Mouse (Mus musculus): ENCODE data around the gene Fras1. TPM values are rescaled to one million over a fixed set of nuclear protein-coding genes. Genes with fewer than 3 reads are reported as not detected.

The Fras1 gene
- polyA plus RNA-seq, 1 experiment: 6.9 TPM

- no peak overlapping the region for H3K9ac ChIP-seq (ENCODE audit: low read depth, poor library complexity, severe bottlenecking)
- H3K27me3 ChIP-seq (ENCODE audit: control insufficient read depth, insufficient read depth, low read length, poor library complexity, severe bottlenecking): no peaks in the 10 kb centered on the region
- no peak overlapping the region for H3K4me3 ChIP-seq (ENCODE audit: low read depth, low read length)
- no peaks in the 10 kb centered on the region for H3K36me3 ChIP-seq (ENCODE audit: control insufficient read depth, insufficient read depth, low read length, poor library complexity, severe bottlenecking)
- peak; percentile 80 for TF ChIP-seq CTCF (IDR thresholded peaks at IDR 0.05; ENCODE audit: low read depth, low read length)
- TF ChIP-seq EP300 (IDR thresholded peaks at IDR 0.05; ENCODE audit: insufficient read depth, low read depth, low read length): no peak
- H3K9me3 ChIP-seq (replicated peaks; ENCODE audit: control insufficient read depth, insufficient read depth, low read length, poor library complexity, severe bottlenecking): no peaks in the 10 kb centered on the region
- H3K4me1 ChIP-seq (ENCODE audit: control insufficient read depth, insufficient read depth, low read length): no peaks in the 10 kb centered on the region
- H3K27ac ChIP-seq (ENCODE audit: insufficient read depth, low read length): no peak overlapping the region
Measured at GRCm38 (mm10) chr5:96351963-96352362, 21.8 kb upstream of the Fras1 start.

GRCm38 (mm10) chr5:96363950-96364349 lies 9.8 kb upstream of the Fras1 start:
- no peaks in the 10 kb centered on the region for H3K4me1 ChIP-seq (ENCODE audit: control insufficient read depth, insufficient read depth, low read length)
- H3K4me3 ChIP-seq (ENCODE audit: low read depth, low read length): no peak overlapping the region
- no peak overlapping the region for H3K9ac ChIP-seq (ENCODE audit: low read depth, poor library complexity, severe bottlenecking)
- no peaks in the 10 kb centered on the region for H3K36me3 ChIP-seq (ENCODE audit: control insufficient read depth, insufficient read depth, low read length, poor library complexity, severe bottlenecking)
- TF ChIP-seq POLR2A (IDR thresholded peaks at IDR 0.05; ENCODE audit: insufficient read depth, low read length) (no peak), EP300 (IDR thresholded peaks at IDR 0.05; ENCODE audit: insufficient read depth, low read depth, low read length) (no peak), CTCF (IDR thresholded peaks at IDR 0.05; ENCODE audit: low read depth, low read length) (no peak)
- H3K27ac ChIP-seq (ENCODE audit: insufficient read depth, low read length): no peak overlapping the region
- H3K9me3 ChIP-seq (replicated peaks; ENCODE audit: control insufficient read depth, insufficient read depth, low read length, poor library complexity, severe bottlenecking): no peaks in the 10 kb centered on the region
- H3K27me3 ChIP-seq (ENCODE audit: control insufficient read depth, insufficient read depth, low read length, poor library complexity, severe bottlenecking): no peaks in the 10 kb centered on the region; the same call in none of the 2 replicates

GRCm38 (mm10) chr5:96365590-96365989 lies 8.2 kb upstream of the Fras1 start:
- Histone ChIP-seq H3K9me3 (replicated peaks; ENCODE audit: control insufficient read depth, insufficient read depth, low read length, poor library complexity, severe bottlenecking) (no peaks in the 10 kb centered on the region), H3K9ac (ENCODE audit: low read depth, poor library complexity, severe bottlenecking) (no peak overlapping the region), H3K4me1 (ENCODE audit: control insufficient read depth, insufficient read depth, low read length) (no peaks in the 10 kb centered on the region), H3K36me3 (ENCODE audit: control insufficient read depth, insufficient read depth, low read length, poor library complexity, severe bottlenecking) (no peaks in the 10 kb centered on the region), H3K27ac (ENCODE audit: insufficient read depth, low read length) (no peak overlapping the region), H3K4me3 (ENCODE audit: low read depth, low read length) (no peak overlapping the region), H3K27me3 (ENCODE audit: control insufficient read depth, insufficient read depth, low read length, poor library complexity, severe bottlenecking) (no peaks in the 10 kb centered on the region; the same call in none of the 2 replicates)
- TF ChIP-seq CTCF (IDR thresholded peaks at IDR 0.05; ENCODE audit: low read depth, low read length): no peak
- TF ChIP-seq EP300 (IDR thresholded peaks at IDR 0.05; ENCODE audit: insufficient read depth, low read depth, low read length): no peak
- no peak for TF ChIP-seq POLR2A (IDR thresholded peaks at IDR 0.05; ENCODE audit: insufficient read depth, low read length)

DNA sequence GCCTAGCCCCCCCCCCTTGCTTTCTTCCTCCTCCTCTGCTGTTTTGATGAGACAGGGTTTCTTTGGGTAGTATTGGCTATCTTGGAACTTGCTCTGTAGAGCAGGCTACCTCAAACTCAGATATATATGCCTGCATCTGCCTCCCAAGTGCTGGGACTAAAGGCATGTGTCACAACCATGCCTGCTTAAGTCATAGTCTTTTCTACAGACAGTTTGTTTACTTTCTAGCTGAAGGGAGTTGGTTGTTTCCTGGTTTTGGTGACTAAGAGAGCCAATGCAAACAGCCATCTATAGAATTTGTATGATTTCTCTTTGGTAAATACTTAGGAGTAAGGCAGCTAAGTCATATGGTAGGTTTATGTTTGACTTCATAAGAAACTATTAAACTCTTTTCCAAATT lies 6.5 kb upstream of the Fras1 start:
- Histone ChIP-seq H3K36me3 (ENCODE audit: control insufficient read depth, insufficient read depth, low read length, poor library complexity, severe bottlenecking) (no peaks in the 10 kb centered on the region), H3K4me3 (ENCODE audit: low read depth, low read length) (no peak overlapping the region), H3K9me3 (replicated peaks; ENCODE audit: control insufficient read depth, insufficient read depth, low read length, poor library complexity, severe bottlenecking) (no peaks in the 10 kb centered on the region), H3K4me1 (ENCODE audit: control insufficient read depth, insufficient read depth, low read length) (no peaks in the 10 kb centered on the region), H3K27me3 (ENCODE audit: control insufficient read depth, insufficient read depth, low read length, poor library complexity, severe bottlenecking) (no peaks in the 10 kb centered on the region; the same call in none of the 2 replicates), H3K27ac (ENCODE audit: insufficient read depth, low read length) (no peak overlapping the region), H3K9ac (ENCODE audit: low read depth, poor library complexity, severe bottlenecking) (no peak overlapping the region)
- TF ChIP-seq POLR2A (IDR thresholded peaks at IDR 0.05; ENCODE audit: insufficient read depth, low read length) (no peak), EP300 (IDR thresholded peaks at IDR 0.05; ENCODE audit: insufficient read depth, low read depth, low read length) (no peak), CTCF (IDR thresholded peaks at IDR 0.05; ENCODE audit: low read depth, low read length) (no peak)

- Histone ChIP-seq H3K4me1 (ENCODE audit: control insufficient read depth, insufficient read depth, low read length) (peaks cover 3% of the 10 kb centered on the region), H3K4me3 (ENCODE audit: low read depth, low read length) (peak overlapping the region; percentile 50; the same call in 1 of the 2 replicates), H3K27ac (ENCODE audit: insufficient read depth, low read length) (no peak overlapping the region), H3K9me3 (replicated peaks; ENCODE audit: control insufficient read depth, insufficient read depth, low read length, poor library complexity, severe bottlenecking) (no peaks in the 10 kb centered on the region), H3K36me3 (ENCODE audit: control insufficient read depth, insufficient read depth, low read length, poor library complexity, severe bottlenecking) (no peaks in the 10 kb centered on the region), H3K27me3 (ENCODE audit: control insufficient read depth, insufficient read depth, low read length, poor library complexity, severe bottlenecking) (peaks cover 5% of the 10 kb centered on the region), H3K9ac (ENCODE audit: low read depth, poor library complexity, severe bottlenecking) (no peak overlapping the region)
- TF ChIP-seq CTCF (IDR thresholded peaks at IDR 0.05; ENCODE audit: low read depth, low read length) (no peak), EP300 (IDR thresholded peaks at IDR 0.05; ENCODE audit: insufficient read depth, low read depth, low read length) (no peak), POLR2A (IDR thresholded peaks at IDR 0.05; ENCODE audit: insufficient read depth, low read length) (no peak)
Measured at GRCm38 (mm10) chr5:96373106-96373505, 649 bp upstream of the Fras1 start.

GRCm38 (mm10) chr5:96373986-96374901 lies 489 bp downstream of the Fras1 start:
- TF ChIP-seq EP300 (IDR thresholded peaks at IDR 0.05; ENCODE audit: insufficient read depth, low read depth, low read length) (no peak), CTCF (IDR thresholded peaks at IDR 0.05; ENCODE audit: low read depth, low read length) (no peak)
- peaks cover 5% of the 10 kb centered on the region for H3K27me3 ChIP-seq (ENCODE audit: control insufficient read depth, insufficient read depth, low read length, poor library complexity, severe bottlenecking)
- H3K9me3 ChIP-seq (replicated peaks; ENCODE audit: control insufficient read depth, insufficient read depth, low read length, poor library complexity, severe bottlenecking): no peaks in the 10 kb centered on the region
- H3K36me3 ChIP-seq (ENCODE audit: control insufficient read depth, insufficient read depth, low read length, poor library complexity, severe bottlenecking): no peaks in the 10 kb centered on the region
- no peak overlapping the region for H3K27ac ChIP-seq (ENCODE audit: insufficient read depth, low read length)
- H3K4me1 ChIP-seq (ENCODE audit: control insufficient read depth, insufficient read depth, low read length): peaks cover 3% of the 10 kb centered on the region
- peak overlapping the region; percentile 50 for H3K4me3 ChIP-seq (ENCODE audit: low read depth, low read length)
- peak overlapping the region; percentile 10 for H3K9ac ChIP-seq (ENCODE audit: low read depth, poor library complexity, severe bottlenecking)

All from ES-Bruce4 (cell line).